Mouse (Mus musculus) CD4-positive naive resting alpha-beta T cell, adult 76 days (primary cell): ENCODE results near the gene Serbp1. TPM values are rescaled to one million over a fixed set of nuclear protein-coding genes. Genes with fewer than 3 reads are reported as not detected.

Experiments used
- total RNA-seq: library from RNA; stranded (reverse); gene quantifications from one replicate; pipeline ENCODE4 v1.2.4, GENCODE M21; 2023

Gene Serbp1
- total RNA-seq, result 358 TPM

GRCm38 (mm10) chr6:67237977-67238376, at the start of gene Serbp1:
Gene Serbp1 (plus strand): TSS chr6:67238176.

Other genes with a start within 250 kb of the Serbp1 start
- 32.4 TPM for gene Gadd45a, start 200.7 kb upstream of the Serbp1 start, total RNA-seq
- gene Il12rb2, start 138.0 kb downstream of the Serbp1 start, total RNA-seq, result 2.1 TPM